Mouse (Mus musculus) induced T-regulatory cell, adult 2 months (primary cell): ENCODE data around the gene Tubb2b.
"Not testable (repeated sequence)": the region's sequence is repeated elsewhere in the genome, so short reads cannot be mapped to it uniquely, and the experiment has no call there.

Experiments used
- DNase-seq: peaks from one replicate; pipeline ENCODE4 v3.0.0-alpha.2; 2012; ENCODE audit warnings: low read depth

The Tubb2b gene

GRCm38 (mm10) chr13:34106999-34107398 is 23.3 kb downstream of the Tubb2b start:
- no peak for DNase-seq

DNA sequence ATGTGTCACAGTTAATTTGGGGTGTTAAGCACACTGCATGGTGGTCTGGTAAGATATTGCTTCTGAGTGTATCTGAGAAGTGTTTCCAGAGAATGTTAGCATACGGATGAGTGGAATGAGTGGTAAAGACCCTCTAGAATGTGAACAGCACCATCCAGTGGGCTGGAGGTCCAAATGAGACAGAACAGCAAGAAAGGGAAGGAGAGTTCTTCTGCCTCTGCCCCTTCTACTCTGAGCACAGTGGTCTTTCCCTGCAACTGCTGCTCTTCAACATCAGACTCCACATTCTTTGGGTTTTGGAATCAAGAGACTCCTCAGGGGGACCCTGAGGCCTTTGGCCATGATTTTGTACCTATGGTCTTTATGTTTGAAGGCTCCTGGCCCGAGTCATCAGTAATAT is 24.0 kb downstream of the Tubb2b start:
- no peak for DNase-seq

- no peak for DNase-seq
These were observed 24.9 kb downstream of the Tubb2b start for GRCm38 (mm10) chr13:34105364-34105763.

DNA sequence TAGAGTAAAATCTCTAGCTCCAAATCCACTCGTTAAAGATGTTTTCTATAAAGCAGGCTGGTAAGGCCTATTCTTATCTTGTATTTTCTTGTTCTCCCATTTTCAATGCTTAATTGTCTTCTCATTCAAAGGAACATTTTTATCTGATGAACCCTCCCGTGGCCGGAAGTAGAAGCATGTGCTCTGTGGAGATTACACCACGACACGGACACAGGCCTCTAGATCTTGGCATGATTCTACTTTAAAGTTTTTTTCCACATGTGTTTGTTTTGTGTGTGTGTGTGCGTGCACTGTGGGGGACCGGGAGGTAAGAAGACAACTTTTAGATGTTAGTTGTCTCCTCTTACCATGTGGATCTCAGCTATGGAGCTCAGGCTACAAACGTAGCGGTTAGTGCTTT is 28.4 kb downstream of the Tubb2b start:
- no peak for DNase-seq

GRCm38 (mm10) chr13:34101247-34101646 is 29.0 kb downstream of the Tubb2b start:
- no peak for DNase-seq

- DNase-seq = no peak
These were observed 29.5 kb downstream of the Tubb2b start for GRCm38 (mm10) chr13:34100733-34101132.

GRCm38 (mm10) chr13:34097086-34097485 is 33.2 kb downstream of the Tubb2b start:
- DNase-seq = no peak

DNA sequence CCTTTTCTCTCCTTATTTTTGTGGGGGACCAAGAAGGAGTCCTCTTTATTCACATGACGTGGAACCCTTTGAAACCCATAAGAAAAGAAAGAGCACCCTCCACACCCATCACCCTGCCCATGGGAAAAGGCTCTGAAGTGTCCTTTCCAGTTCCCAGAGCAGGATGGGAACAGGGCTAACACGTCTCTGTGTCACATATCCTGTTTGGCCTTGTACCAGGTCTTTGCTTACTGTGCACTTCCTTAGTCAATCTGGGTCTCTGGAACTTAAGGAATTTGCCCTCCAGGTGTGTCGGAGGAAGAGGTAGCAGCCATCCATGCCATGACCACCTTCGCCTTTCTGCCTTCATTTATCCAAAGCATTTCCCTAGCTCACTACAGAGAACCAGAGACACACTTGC is 33.8 kb downstream of the Tubb2b start:
- DNase-seq = no peak

GRCm38 (mm10) chr13:34095542-34096435 is 34.5 kb downstream of the Tubb2b start:
- peak; percentile 66 for DNase-seq

DNA sequence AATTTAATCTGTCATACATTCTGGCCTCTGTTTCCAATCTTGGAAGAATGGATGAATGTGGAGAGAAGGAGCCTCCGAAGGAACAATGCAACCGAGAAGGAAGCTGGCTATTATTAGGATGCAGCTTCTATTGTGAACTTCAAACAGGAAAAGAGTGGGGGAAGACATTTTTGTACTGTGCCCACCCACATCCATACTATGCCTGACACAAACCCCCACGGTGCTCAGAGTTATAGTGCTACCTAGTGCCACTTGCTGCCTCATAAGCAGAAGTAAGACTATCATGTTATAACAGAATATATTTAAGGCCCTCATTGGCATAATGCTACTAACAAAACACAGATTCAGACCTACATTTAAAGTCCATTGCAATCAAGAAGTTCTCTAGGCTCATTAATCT is 40.9 kb downstream of the Tubb2b start:
- DNase-seq = no peak

- DNase-seq = peak; percentile 33
These were observed 41.4 kb downstream of the Tubb2b start for GRCm38 (mm10) chr13:34088871-34089288.

DNA sequence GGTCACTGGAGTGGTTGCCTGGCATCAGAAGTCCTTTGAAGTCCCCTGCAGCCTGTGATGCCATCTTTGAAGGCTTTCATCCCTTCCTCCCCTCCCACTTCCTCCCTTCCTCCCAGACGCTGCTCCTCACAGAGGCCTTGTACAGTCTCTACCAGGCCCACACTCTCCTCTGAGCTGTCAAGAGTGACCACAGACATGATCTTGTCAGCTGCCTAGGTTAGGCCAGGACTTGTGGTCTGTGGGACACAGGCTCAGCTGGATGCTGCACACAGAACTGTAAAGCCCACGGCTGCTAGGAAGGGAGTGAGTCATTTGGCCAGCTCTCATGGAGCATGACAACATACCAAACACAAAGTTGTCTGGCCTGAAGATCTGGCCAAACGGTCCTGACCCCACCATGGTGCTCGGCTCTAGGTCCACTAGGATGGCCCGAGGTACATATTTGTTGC is 42.0 kb downstream of the Tubb2b start:
- DNase-seq = not testable (repeated sequence)

- DNase-seq = no peak
These were observed 43.0 kb downstream of the Tubb2b start for GRCm38 (mm10) chr13:34087052-34087812.

DNA sequence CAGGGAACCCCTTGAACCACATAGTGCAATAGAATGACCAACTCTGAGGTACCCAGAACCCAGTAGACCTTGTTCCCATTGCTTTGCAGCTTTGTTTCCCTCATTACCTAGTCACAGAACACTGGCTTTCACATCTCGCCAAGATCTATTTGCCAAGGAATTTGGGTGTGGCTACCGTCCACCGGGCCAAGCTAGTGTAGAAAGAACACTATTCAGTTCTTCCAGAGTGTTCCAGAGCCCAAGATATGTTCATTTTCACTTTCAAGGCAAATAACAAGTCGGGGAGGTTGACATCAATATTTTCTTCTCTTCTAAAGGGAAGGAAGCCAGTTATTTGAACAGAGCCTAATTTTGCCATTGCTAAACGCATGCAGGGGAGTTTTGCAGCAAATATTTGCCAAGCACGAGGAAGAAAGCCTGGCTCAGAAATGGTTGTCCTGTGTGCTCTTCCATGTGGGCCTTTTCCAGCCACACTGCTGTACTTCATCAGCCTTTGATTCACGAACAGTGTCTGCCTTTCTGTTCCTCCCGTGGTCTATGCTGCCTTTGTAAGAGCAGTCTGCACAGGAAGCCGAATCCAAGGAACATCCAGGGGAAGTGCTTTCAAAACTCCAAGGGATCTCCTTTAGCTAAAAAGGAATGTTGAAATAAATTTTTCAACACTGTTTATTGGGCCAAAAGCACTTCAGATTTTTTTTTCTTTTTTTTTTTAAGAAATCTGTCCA is 46.1 kb downstream of the Tubb2b start:
- DNase-seq = no peak

- no peak for DNase-seq
These were observed 48.3 kb downstream of the Tubb2b start for GRCm38 (mm10) chr13:34081926-34082325.

- no peak for DNase-seq
These were observed 50.5 kb downstream of the Tubb2b start for GRCm38 (mm10) chr13:34079801-34080200.

- DNase-seq = no peak
These were observed 51.6 kb downstream of the Tubb2b start for GRCm38 (mm10) chr13:34078500-34079280.

DNA sequence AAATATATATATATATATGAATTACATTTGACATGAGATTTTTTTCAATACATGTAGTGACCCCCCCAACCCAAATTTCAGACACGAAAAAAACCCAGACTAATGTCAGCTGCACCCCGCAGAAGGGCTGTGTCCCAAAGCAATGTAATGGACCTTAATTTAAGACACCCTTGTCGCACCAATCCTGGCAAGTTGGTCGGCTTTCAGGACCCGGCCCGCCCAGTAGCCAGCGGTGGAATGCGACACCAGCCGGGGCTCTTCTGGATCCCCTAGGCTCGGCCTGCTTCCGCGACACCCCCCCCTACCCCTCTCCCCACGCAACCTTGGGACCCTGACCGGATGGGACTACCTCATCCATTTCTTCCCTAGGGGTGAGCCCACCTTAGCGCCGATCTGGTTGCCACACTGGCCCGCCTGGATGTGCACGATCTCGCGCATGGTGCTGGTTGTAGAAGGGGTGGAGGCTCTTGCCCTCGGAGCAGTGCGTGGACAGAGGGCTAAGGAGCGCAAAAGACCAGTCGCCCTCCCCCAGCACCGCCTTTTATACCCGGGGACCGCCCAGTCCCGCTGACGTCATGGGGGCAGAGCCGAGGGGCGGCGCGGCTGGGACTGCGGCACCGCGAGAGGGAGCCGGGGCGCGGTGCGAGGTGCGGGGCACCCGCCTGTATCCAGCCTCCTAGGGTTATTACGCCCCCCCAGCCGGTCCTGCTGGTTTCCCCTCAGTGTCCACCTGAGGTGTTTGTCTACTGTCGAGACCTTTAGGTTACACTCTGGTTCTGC is 52.6 kb downstream of the Tubb2b start, which contains the start of gene Tubb2a:
Gene Tubb2a, minus strand, starts transcription at position 516 of the 780 bp plus-strand sequence.
- DNase-seq = peak; percentile 92
